Mouse (Mus musculus) thymus, adult 18-20 months (tissue): ENCODE results near the gene Gm11639.

Experiments
- DNase-seq, 2 experiments: peaks; one replicate each; pipeline ENCODE4 v3.0.0; 2022; ENCODE audit warnings: mixed read lengths in 2 of 2

Gm11639 gene

DNA sequence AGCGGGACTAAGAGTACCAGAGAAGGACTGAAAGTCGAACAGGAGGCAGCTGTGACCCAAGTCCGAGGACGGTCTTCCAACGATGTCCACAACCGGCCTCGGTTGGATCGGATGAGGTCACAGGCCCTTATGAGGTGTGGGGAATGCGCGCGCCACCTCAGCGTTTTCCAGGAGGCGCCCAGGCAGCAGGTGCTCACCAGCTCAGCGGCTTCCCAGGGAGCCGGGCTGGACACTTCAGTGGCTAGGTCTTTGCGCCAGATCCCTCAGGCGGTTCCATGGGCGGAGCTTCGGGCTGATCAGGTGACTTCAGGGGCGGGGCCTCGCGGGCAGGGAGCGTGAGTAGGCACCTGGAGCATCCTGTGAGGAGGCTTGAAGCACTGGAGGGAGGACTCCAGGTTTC, at the start of gene Gm11639:
Gm11639 (plus strand) TSS at position 160 of the 400 bp plus-strand sequence.
- no peak for DNase-seq

GRCm38 (mm10) chr11:104637010-104637409, 48.5 kb upstream of the Gm11639 start:
- peak in 1 of 2 experiments; percentile 47 for DNase-seq

GRCm38 (mm10) chr11:104638006-104638405, 47.5 kb upstream of the Gm11639 start:
- DNase-seq = no peak

- no peak for DNase-seq
These were observed 46.6 kb upstream of the Gm11639 start for GRCm38 (mm10) chr11:104638906-104639305.

DNA sequence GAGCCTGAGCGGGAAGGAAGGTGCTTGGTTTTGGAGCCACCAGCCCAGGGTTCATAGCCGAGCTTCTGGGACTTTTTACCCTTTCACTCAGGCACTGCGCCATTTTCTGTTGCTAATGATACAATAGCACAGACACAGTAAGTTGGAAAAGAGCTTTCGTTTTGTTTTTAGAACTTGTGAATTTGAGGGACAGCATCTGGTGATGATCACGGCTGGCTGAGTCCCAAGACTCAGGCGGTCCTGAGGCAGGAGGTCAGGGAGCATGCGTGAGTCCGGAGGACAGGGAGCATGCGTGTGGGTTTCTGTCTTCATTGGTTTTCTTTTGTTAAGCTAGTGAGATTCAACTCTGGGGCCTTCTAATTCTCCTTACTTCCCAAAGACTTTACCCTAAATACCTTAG, 45.9 kb upstream of the Gm11639 start:
- no peak for DNase-seq

DNA sequence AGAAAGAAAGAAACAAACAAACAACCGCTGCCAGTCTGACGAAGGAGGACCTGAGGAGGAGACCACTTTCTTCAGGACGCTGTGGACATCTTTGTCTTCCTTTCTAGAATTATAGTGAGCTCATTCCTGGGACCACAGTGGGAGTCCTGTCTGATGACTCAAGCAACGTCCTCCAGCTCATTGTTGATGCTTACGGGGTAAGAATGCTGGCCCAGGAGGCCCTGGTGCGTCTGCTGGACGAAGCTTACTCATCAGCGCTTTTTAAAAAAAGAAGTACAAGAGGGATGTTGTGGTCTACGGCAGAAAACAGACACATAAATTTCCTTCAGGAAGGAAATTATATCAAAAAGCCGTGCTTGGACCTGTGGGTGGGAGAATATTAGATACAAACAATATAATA, 44.6 kb upstream of the Gm11639 start:
- no peak for DNase-seq

DNA sequence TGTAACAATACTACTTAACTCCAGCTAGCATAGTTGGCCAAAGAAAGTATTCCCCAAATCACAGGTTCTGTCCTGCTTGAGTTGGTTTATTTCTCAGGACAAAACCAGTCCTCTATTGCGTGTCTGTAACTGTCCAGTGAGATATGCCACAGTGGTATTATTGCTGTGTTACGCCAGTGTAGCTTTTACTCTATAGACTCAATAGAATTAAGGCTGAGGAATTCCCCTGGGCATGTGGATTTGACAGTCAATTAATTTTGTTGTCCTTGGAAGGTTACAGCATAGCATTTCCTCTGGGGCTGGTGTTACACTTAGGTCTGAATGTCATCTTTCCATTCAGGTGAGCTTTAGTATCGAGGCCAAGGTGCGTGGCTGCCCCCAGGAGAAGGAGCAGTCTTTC, 42.3 kb upstream of the Gm11639 start:
- no peak for DNase-seq

DNA sequence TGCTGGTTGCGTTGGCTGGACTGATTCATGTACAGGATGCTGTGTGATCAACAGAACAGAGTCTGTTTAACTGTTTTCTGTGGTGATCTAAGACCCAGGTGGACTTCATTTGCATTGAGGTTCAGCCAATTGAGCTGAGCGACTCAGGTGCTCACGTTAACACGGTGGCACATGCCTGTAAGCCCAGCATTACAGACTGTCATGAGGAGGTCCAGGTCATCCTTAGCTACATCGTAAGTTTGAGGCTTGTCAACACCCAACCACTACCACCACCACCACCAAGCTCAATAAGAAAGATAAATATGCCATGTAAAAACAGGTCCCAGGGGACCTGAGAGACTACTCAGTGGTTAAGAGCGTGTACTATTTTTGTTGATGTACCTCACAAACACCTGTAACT, 40.1 kb upstream of the Gm11639 start:
- no peak for DNase-seq

DNA sequence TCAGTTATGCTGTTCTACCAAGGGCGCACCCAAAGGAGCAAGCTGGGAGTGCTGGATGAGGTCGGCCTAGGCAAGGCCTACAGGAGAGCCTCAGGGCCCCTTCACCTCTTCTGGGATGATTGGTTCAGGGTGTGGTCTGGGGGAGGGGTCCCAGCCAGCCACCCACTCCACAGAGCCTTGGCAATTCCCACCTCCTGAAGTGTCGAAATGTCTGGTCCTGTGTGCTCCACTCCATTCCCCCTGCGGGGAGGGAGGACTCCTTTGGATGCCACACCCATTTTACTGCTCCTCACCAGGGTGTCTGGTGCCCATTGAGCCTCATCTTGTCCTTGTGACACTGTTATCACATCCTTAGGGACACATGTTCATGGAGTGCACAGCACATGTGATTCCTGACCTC, 39.3 kb upstream of the Gm11639 start:
- DNase-seq = no peak

GRCm38 (mm10) chr11:104646611-104647010, 38.9 kb upstream of the Gm11639 start:
- no peak for DNase-seq

- no peak for DNase-seq
These were observed 38.2 kb upstream of the Gm11639 start for GRCm38 (mm10) chr11:104647188-104647867.

- DNase-seq = peak in 1 of 2 experiments; percentile 39
These were observed 36.9 kb upstream of the Gm11639 start for GRCm38 (mm10) chr11:104648571-104648970.

DNA sequence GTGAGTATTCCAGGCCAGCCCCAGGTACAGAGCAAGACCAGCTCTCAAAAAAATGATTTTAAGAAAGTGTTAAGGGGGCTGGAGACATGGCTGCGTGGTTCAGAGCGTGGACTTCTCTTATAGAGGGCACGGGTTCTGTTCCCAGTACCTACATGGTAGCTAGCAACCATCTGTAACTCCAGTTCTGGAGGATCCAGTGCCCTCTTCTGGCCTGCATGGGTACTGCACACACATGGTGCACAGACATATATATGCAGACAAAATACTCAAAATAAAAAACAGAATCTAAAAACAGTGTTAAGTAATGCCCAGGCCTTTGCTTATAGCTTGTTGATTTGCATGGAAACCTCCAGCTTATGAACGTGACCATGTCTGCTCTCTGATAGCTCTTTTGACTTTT, 24.9 kb upstream of the Gm11639 start:
- peak in 1 of 2 experiments; percentile 4 for DNase-seq

- DNase-seq = peak; percentile 15 to 57
These were observed 24.4 kb upstream of the Gm11639 start for GRCm38 (mm10) chr11:104661106-104661505.

- DNase-seq = peak; percentile 20 to 45
These were observed 23.8 kb upstream of the Gm11639 start for GRCm38 (mm10) chr11:104661531-104662205.

DNA sequence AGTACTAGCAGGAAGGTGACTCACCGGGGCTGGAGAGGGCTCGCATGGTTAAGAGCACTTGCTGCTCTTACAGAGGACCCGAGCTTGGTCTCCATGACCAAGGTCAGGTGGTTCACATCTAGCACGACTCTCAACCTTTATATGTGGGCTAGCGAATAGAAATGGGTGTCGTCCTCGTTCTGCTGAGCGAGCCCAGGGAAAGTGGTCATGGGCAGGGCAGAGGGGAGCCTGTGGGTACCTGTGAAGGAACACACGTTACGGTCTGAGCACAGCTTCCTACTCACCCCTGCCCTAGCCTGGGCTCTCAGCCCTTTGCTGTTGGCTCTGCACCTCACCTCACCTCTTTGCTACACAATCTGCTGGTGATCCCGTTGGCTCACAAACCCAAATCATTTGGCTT, 22.9 kb upstream of the Gm11639 start:
- DNase-seq = peak in 1 of 2 experiments; percentile 4

- DNase-seq = no peak
These were observed 22.1 kb upstream of the Gm11639 start for GRCm38 (mm10) chr11:104663241-104663877.

DNA sequence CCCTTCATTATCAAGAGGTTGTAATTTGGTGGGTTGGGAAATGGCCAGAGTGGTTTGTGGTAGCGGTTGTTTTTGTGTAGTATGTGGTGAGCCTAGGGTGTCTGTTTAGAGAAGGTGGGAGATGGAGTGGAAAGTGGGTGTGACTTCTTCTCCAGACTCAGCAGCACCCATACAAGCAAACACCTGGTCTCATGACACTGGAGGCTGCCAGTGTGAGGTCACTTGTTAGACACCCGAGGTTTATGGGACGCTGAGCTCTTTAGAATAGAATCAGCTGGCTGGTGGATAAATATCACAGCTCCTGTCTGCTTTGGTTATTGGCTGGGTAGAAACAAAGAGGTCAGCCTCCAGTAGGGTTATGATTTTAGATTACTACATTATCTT, 21.6 kb upstream of the Gm11639 start:
- DNase-seq = no peak

GRCm38 (mm10) chr11:104664441-104664840, 21.1 kb upstream of the Gm11639 start:
- no peak for DNase-seq

DNA sequence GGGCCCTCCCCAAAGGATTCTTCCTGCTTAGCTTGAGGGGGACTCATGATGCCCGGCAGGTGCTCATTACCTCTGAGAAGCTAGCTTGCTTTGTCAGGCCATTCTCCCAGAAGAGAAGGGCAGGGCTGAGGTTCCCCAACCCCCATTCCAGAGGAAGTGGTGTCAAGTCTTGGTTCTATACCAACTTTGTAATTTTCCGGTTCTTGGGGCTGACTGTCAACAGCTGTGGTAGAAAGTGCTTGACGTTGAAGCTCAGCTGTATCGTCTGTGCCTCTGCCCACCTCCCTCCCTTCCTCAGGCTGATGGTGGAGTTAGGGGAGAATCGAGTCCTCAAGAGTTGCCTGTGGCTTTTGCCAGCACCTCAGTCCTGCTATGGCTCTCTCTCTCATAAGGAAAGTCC, 18.1 kb upstream of the Gm11639 start:
- peak; percentile 38 to 56 for DNase-seq

GRCm38 (mm10) chr11:104673412-104673811, 12.1 kb upstream of the Gm11639 start:
- DNase-seq = no peak

GRCm38 (mm10) chr11:104674768-104675167, 10.7 kb upstream of the Gm11639 start:
- DNase-seq = no peak

GRCm38 (mm10) chr11:104693235-104693634, 7.7 kb downstream of the Gm11639 start:
- no peak for DNase-seq

DNA sequence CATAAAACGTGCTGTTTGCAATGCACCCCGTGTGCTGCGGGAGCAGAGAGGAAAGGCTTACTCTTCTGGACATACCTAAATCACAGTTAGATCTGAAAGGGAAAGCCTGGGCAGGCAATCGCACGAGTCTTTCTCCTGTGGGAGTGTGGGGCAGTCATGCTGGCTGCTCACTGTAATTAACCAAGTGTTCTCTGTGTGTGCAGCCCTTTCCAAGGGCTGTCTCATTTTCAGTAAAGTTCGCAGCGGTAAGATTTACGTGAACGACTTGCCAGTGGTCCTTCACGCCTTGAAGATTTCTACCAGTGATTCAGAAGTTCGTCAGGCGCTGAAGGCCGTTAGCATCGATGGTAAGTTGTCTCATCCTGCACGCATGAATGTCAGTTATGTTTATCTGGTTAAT, 18.6 kb downstream of the Gm11639 start:
- no peak for DNase-seq
